Mouse (Mus musculus): ENCODE measurements around the gene Ifngr1. TPM values are rescaled to one million over a fixed set of nuclear protein-coding genes. Genes with fewer than 3 reads are reported as not detected.

Ifngr1 gene
- polyA plus RNA-seq, 1 experiment from 2014 or later = 69.7 TPM

- ATAC-seq (replicated peaks; ENCODE audit: extremely low read depth, insufficient read depth, low FRiP score) = no peak
- H3K36me3 ChIP-seq (ENCODE audit: control insufficient read depth, insufficient read depth) = no peaks in the 10 kb centered on the region
- H3K4me1 ChIP-seq (ENCODE audit: control insufficient read depth, insufficient read depth, low read length) = no peaks in the 10 kb centered on the region
- 89% methylated on average over 2 of the region's 2 CpGs for WGBS
- H3K9ac ChIP-seq (ENCODE audit: low read length) = no peak overlapping the region
- H3K9me3 ChIP-seq (replicated peaks; ENCODE audit: control insufficient read depth, low read length) = no peaks in the 10 kb centered on the region
- no peak overlapping the region for H3K27ac ChIP-seq (ENCODE audit: low read length)
- no peak overlapping the region for H3K4me3 ChIP-seq (ENCODE audit: low read length)
- no peak overlapping the region for H3K4me2 ChIP-seq (ENCODE audit: low read depth, low read length)
- H3K27me3 ChIP-seq (ENCODE audit: control insufficient read depth, insufficient read depth, low read length) = no peaks in the 10 kb centered on the region
Measured at GRCm38 (mm10) chr10:19645119-19645518, 53.4 kb downstream of the Ifngr1 start.

GRCm38 (mm10) chr10:19657426-19657825, 65.7 kb downstream of the Ifngr1 start:
- Histone ChIP-seq H3K9me3 (replicated peaks; ENCODE audit: control insufficient read depth, low read length) (no peaks in the 10 kb centered on the region), H3K27me3 (ENCODE audit: control insufficient read depth, insufficient read depth, low read length) (no peaks in the 10 kb centered on the region), H3K27ac (ENCODE audit: low read length) (no peak overlapping the region), H3K9ac (ENCODE audit: low read length) (no peak overlapping the region), H3K4me1 (ENCODE audit: control insufficient read depth, insufficient read depth, low read length) (no peaks in the 10 kb centered on the region), H3K4me2 (ENCODE audit: low read depth, low read length) (no peak overlapping the region), H3K4me3 (ENCODE audit: low read length) (no peak overlapping the region), H3K36me3 (ENCODE audit: control insufficient read depth, insufficient read depth) (no peaks in the 10 kb centered on the region)
- no peak for ATAC-seq (replicated peaks; ENCODE audit: extremely low read depth, insufficient read depth, low FRiP score)
- 88% methylated on average over 9 of the region's 9 CpGs for WGBS

Other genes starting within 250 kb of the Ifngr1 start
- gene Olig3, start 235.4 kb upstream of the Ifngr1 start, polyA plus RNA-seq (2015; fragmentation: Nextera tagmentation; extraction: Ambion mirVana) = not detected in 2 replicates
- not detected in 2 replicates for gene Il22ra2, start 30.0 kb downstream of the Ifngr1 start, polyA plus RNA-seq (2015; fragmentation: Nextera tagmentation; extraction: Ambion mirVana)
- gene Il20ra, start 120.6 kb downstream of the Ifngr1 start, polyA plus RNA-seq (2015; fragmentation: Nextera tagmentation; extraction: Ambion mirVana) = 0.12 and 0.21 TPM in 2 replicates